Mouse (Mus musculus): ENCODE data around the gene Sema5a. TPM values are rescaled to one million over a fixed set of nuclear protein-coding genes. Genes with fewer than 3 reads are reported as not detected.

Sema5a gene
- polyA plus RNA-seq, 2 experiments from 2014 or later, result not detected

GRCm38 (mm10) chr15:32676446-32676845 is 431.8 kb downstream of the Sema5a start:
- no peak for ATAC-seq

- no peak for ATAC-seq
These were observed 440.5 kb downstream of the Sema5a start for GRCm38 (mm10) chr15:32685152-32685551.

GRCm38 (mm10) chr15:32691021-32691420 is 446.4 kb downstream of the Sema5a start:
- no peak for ATAC-seq

- no peak for ATAC-seq
These were observed 448.4 kb downstream of the Sema5a start for GRCm38 (mm10) chr15:32693006-32693405.

- ATAC-seq, result no peak
These were observed 472.8 kb downstream of the Sema5a start for GRCm38 (mm10) chr15:32717298-32717985.

- ATAC-seq, result no peak
These were observed 473.8 kb downstream of the Sema5a start for GRCm38 (mm10) chr15:32718293-32718963.

GRCm38 (mm10) chr15:32718964-32719311 is 474.3 kb downstream of the Sema5a start:
- ATAC-seq, result no peak

GRCm38 (mm10) chr15:32730839-32731238 is 486.2 kb downstream of the Sema5a start:
- ATAC-seq, result no peak

Other genes with a start within 250 kb of the Sema5a start
- not detected for gene Tas2r119, start 67.5 kb upstream of the Sema5a start, polyA plus RNA-seq (2017; shearing (Covaris generic))

Measured in activated CD4-positive, CD25-positive, alpha-beta regulatory T cell, adult 4 months (primary cell).